Mouse (Mus musculus): ENCODE results near the gene Chn2. TPM values are rescaled to one million over a fixed set of nuclear protein-coding genes. Genes with fewer than 3 reads are reported as not detected.

The Chn2 gene
- polyA plus RNA-seq, 2 experiments from 2014 or later = 3.1 to 10.5 TPM

Other genes with a start within 250 kb of the Chn2 start
- gene Tril, start 218.7 kb upstream of the Chn2 start, polyA plus RNA-seq (2017; shearing (Covaris generic)) = not detected
- gene Cpvl, start 60.9 kb upstream of the Chn2 start, polyA plus RNA-seq (2017; shearing (Covaris generic)) = not detected

Measured in CD4-positive, CD25-positive, alpha-beta regulatory T cell, adult 4 months (primary cell).